Mouse (Mus musculus): ENCODE measurements at regions not wholly inside any gene's neighbourhood (a gene's known extent, or its start where the extent isn't known, plus 50 kb on each side); places are given as distances from the start of the nearest gene placed in this dataset.

DNA sequence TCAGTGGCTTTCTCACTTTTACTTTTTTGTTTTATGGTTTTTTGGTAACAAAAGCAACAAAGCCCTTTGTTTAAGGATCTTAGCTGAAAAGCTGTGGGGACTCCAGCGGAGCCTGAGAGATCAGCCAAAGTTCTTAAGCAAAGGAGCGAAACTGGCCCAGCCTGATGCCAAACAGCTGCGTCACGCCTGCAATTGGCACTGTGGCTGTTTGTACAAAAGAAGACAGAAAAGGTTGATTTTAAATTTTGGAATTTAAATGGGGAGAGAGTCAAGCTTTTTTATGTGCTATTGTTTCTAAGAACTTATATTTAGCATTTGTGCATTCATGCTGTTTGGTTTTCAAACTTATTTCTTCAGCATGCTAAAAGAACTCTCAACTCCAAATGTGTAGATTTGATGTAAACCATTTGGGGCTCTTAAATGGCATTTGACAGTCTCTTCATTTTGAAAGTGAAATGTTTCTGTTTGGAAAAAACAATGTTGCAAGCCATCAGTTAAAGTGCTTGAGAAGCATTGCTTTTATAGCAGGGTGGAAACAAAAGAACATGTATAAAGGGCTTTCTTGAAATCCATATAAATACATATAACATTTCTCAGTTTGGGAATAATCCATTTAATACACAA lies 105.1 kb upstream of the Daam1 start:
- Histone ChIP-seq H3K27me3 (ENCODE audit: control insufficient read depth, insufficient read depth, low read length) (no peaks in the 10 kb centered on the region), H3K27ac (ENCODE audit: insufficient read depth, low read depth, low read length) (no peak overlapping the region), H3K4me1 (ENCODE audit: control insufficient read depth, insufficient read depth, insufficient read length, low read length) (no peaks in the 10 kb centered on the region), H3K36me3 (ENCODE audit: control insufficient read depth, insufficient read depth, low read length) (no peaks in the 10 kb centered on the region), H3K4me3 (ENCODE audit: low read depth, low read length) (no peak overlapping the region)
- TF ChIP-seq POLR2A (IDR thresholded peaks at IDR 0.05; ENCODE audit: low read depth, low read length) (no peak), CTCF (IDR thresholded peaks at IDR 0.05; ENCODE audit: extremely low read depth, insufficient read length, insufficient replicate concordance, low read depth, low read length) (no peak)
- 62% methylated on average over 4 of the region's 4 CpGs for WGBS

DNA sequence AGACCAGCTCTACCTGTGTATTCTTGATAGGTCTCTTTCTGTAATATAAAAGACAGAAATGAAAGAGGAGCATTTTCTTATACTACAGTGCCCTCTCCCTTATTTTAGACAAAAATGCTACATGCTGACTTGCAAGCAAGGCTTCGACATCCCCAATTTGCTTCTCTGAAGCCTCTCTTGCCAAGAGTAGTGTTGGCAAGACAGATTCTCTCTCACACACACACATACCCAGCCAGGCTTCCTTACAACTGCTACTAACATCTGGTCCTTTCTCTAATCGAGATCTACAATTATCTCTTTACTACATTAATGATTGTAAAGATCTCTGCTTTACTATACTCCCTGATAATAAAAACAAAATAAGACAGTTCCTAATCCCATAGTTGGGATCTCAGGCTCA lies 87.5 kb upstream of the Daam1 start:
- H3K27me3 ChIP-seq (ENCODE audit: control insufficient read depth, insufficient read depth, low read length): no peaks in the 10 kb centered on the region
- H3K4me3 ChIP-seq (ENCODE audit: low read depth, low read length): no peak overlapping the region
- H3K27ac ChIP-seq (ENCODE audit: insufficient read depth, low read depth, low read length): no peak overlapping the region
- H3K36me3 ChIP-seq (ENCODE audit: control insufficient read depth, insufficient read depth, low read length): no peaks in the 10 kb centered on the region
- TF ChIP-seq POLR2A (IDR thresholded peaks at IDR 0.05; ENCODE audit: low read depth, low read length) (no peak), CTCF (IDR thresholded peaks at IDR 0.05; ENCODE audit: extremely low read depth, insufficient read length, insufficient replicate concordance, low read depth, low read length) (no peak)
- 66% methylated on average over 2 of the region's 2 CpGs for WGBS
- no peaks in the 10 kb centered on the region for H3K4me1 ChIP-seq (ENCODE audit: control insufficient read depth, insufficient read depth, insufficient read length, low read length)

- H3K4me3 ChIP-seq (ENCODE audit: low read depth, low read length): no peak overlapping the region
- H3K4me1 ChIP-seq (ENCODE audit: control insufficient read depth, insufficient read depth, insufficient read length, low read length): no peaks in the 10 kb centered on the region
- TF ChIP-seq POLR2A (IDR thresholded peaks at IDR 0.05; ENCODE audit: low read depth, low read length): no peak
- TF ChIP-seq CTCF (IDR thresholded peaks at IDR 0.05; ENCODE audit: extremely low read depth, insufficient read length, insufficient replicate concordance, low read depth, low read length): no peak
- WGBS: 55% methylated on average over 6 of the region's 6 CpGs
- H3K36me3 ChIP-seq (ENCODE audit: control insufficient read depth, insufficient read depth, low read length): no peaks in the 10 kb centered on the region
- no peak overlapping the region for H3K27ac ChIP-seq (ENCODE audit: insufficient read depth, low read depth, low read length)
- H3K27me3 ChIP-seq (ENCODE audit: control insufficient read depth, insufficient read depth, low read length): no peaks in the 10 kb centered on the region
Measured at GRCm38 (mm10) chr12:71746011-71746410, 84.9 kb upstream of the Daam1 start.

DNA sequence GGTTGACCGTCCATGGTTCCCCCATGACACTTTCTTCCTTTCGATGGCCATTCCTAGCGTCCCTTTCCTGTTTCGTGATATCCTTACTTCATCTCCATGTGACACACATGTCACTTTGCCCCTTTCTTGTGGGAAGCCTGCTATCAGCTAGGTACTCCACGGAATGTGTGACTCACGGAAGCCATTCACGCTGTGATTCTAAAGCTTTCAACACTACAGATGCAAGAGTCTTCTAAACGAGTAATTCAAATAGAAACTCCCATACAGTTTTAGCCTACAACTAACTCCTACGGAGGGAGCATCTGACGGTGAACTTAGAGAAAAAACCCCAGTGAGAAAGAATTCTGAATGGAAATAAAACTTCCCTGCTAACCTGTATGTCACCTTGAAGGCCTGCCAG lies 83.5 kb upstream of the Daam1 start:
- H3K4me1 ChIP-seq (ENCODE audit: control insufficient read depth, insufficient read depth, insufficient read length, low read length): no peaks in the 10 kb centered on the region
- WGBS: 80% methylated on average over 10 of the region's 10 CpGs
- no peaks in the 10 kb centered on the region; the same call in 1 of the 2 replicates for H3K27me3 ChIP-seq (ENCODE audit: control insufficient read depth, insufficient read depth, low read length)
- H3K27ac ChIP-seq (ENCODE audit: insufficient read depth, low read depth, low read length): peak overlapping the region; percentile 67
- no peak overlapping the region for H3K4me3 ChIP-seq (ENCODE audit: low read depth, low read length)
- no peaks in the 10 kb centered on the region for H3K36me3 ChIP-seq (ENCODE audit: control insufficient read depth, insufficient read depth, low read length)
- TF ChIP-seq CTCF (IDR thresholded peaks at IDR 0.05; ENCODE audit: extremely low read depth, insufficient read length, insufficient replicate concordance, low read depth, low read length): no peak
- no peak for TF ChIP-seq POLR2A (IDR thresholded peaks at IDR 0.05; ENCODE audit: low read depth, low read length)

GRCm38 (mm10) chr12:71747831-71748368 lies 83.0 kb upstream of the Daam1 start:
- WGBS: 61% methylated on average over 14 of the region's 14 CpGs
- no peaks in the 10 kb centered on the region for H3K4me1 ChIP-seq (ENCODE audit: control insufficient read depth, insufficient read depth, insufficient read length, low read length)
- TF ChIP-seq CTCF (IDR thresholded peaks at IDR 0.05; ENCODE audit: extremely low read depth, insufficient read length, insufficient replicate concordance, low read depth, low read length) (no peak), POLR2A (IDR thresholded peaks at IDR 0.05; ENCODE audit: low read depth, low read length) (no peak)
- no peaks in the 10 kb centered on the region for H3K36me3 ChIP-seq (ENCODE audit: control insufficient read depth, insufficient read depth, low read length)
- no peaks in the 10 kb centered on the region; the same call in 1 of the 2 replicates for H3K27me3 ChIP-seq (ENCODE audit: control insufficient read depth, insufficient read depth, low read length)
- peak overlapping the region; percentile 71 for H3K27ac ChIP-seq (ENCODE audit: insufficient read depth, low read depth, low read length)
- H3K4me3 ChIP-seq (ENCODE audit: low read depth, low read length): no peak overlapping the region

- Histone ChIP-seq H3K27me3 (ENCODE audit: control insufficient read depth, insufficient read depth, low read length) (no peaks in the 10 kb centered on the region; the same call in 1 of the 2 replicates), H3K4me1 (ENCODE audit: control insufficient read depth, insufficient read depth, insufficient read length, low read length) (no peaks in the 10 kb centered on the region), H3K27ac (ENCODE audit: insufficient read depth, low read depth, low read length) (peak overlapping the region; percentile 71), H3K4me3 (ENCODE audit: low read depth, low read length) (no peak overlapping the region), H3K36me3 (ENCODE audit: control insufficient read depth, insufficient read depth, low read length) (no peaks in the 10 kb centered on the region)
- TF ChIP-seq CTCF (IDR thresholded peaks at IDR 0.05; ENCODE audit: extremely low read depth, insufficient read length, insufficient replicate concordance, low read depth, low read length): no peak
- no peak for TF ChIP-seq POLR2A (IDR thresholded peaks at IDR 0.05; ENCODE audit: low read depth, low read length)
- 27% methylated on average over 4 of the region's 4 CpGs for WGBS
Measured at GRCm38 (mm10) chr12:71748731-71749130, 82.1 kb upstream of the Daam1 start.

DNA sequence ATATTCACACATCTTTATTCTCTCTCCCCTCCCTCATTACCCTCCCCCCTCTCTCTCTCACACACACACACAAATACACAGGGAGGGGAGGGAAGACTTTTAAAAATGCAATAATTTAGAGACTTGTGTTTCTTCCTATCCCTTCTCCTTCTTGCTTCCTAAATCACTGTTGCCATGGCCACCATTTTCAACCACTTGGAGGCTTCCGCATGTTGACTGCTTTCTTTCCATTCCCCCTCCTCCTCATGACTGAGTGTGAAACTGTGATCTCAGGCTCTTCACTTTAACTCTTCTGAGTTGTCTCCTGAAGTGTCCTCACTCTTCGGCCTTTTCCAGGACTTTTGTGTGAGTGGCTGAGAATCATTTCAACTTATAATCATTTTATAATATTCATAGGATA lies 81.2 kb upstream of the Daam1 start:
- Histone ChIP-seq H3K4me3 (ENCODE audit: low read depth, low read length) (no peak overlapping the region), H3K4me1 (ENCODE audit: control insufficient read depth, insufficient read depth, insufficient read length, low read length) (no peaks in the 10 kb centered on the region), H3K27me3 (ENCODE audit: control insufficient read depth, insufficient read depth, low read length) (no peaks in the 10 kb centered on the region; the same call in 1 of the 2 replicates), H3K36me3 (ENCODE audit: control insufficient read depth, insufficient read depth, low read length) (no peaks in the 10 kb centered on the region), H3K27ac (ENCODE audit: insufficient read depth, low read depth, low read length) (peak overlapping the region; percentile 48; the same call in 1 of the 2 replicates)
- no peak for TF ChIP-seq CTCF (IDR thresholded peaks at IDR 0.05; ENCODE audit: extremely low read depth, insufficient read length, insufficient replicate concordance, low read depth, low read length)
- TF ChIP-seq POLR2A (IDR thresholded peaks at IDR 0.05; ENCODE audit: low read depth, low read length): no peak
- WGBS: 79% methylated on average over 2 of the region's 2 CpGs

Data from small intestine, adult 2 months (tissue).